ENCODE assay signal across 19 mouse cellular contexts in genomic region chr7:121018778-121019177, GRCm38 (mm10). TPM values are rescaled to one million over a fixed set of nuclear protein-coding genes. Genes with fewer than 3 reads are reported as not detected.
"Had no signal": no experiment of that assay in that cellular context is flagged by ENCODE, and none has a peak within 500 bp of the region (broad histone marks: within the 10 kb centered on the region; RNA-seq: fewer than 3 reads in every experiment).

No protein-coding gene starts in this region.

- DNase-seq: gastrocnemius, adult 2 months; gastrocnemius, postnatal 25 days; heart, adult 18-20 months; heart, postnatal 14 days; heart, postnatal 36 days; kidney, adult 11 months; kidney, adult 2 months; kidney, adult 9 months; kidney, postnatal 14 days; kidney, postnatal 36 days; layer of hippocampus, adult 9-11 months; layer of hippocampus, postnatal 36 days; liver; liver, embryonic 13.5 days had no signal

- ATAC-seq: hindbrain, postnatal 0 days; intestine, embryonic 16.5 days had no signal

RNA-seq across cellular contexts. Expression of gene Mfsd13b, which starts 36.5 kb away (rescaled TPM):
- total RNA-seq: gastrocnemius, adult 2 months; gastrocnemius, postnatal 25 days; gastrocnemius, postnatal 4 days; heart, adult 18-20 months; heart, adult 8-10 months; heart, postnatal 14 days; heart, postnatal 36 days; hematopoietic stem cell, adult 5-6 weeks had no signal

RNA-seq across cellular contexts. Expression of gene Igsf6, which starts 55.6 kb away (rescaled TPM):
- total RNA-seq: hindbrain, postnatal 0 days had no signal
